Mouse (Mus musculus) C2C12 (cell line): ENCODE measurements around the gene Usp39.

Experiments used
- CEBPB ChIP-seq: IDR thresholded peaks from one replicate; pipeline ENCODE4 v1.6.1; 2011; ENCODE audit warnings: low read depth, mild to moderate bottlenecking, control low read depth, moderate library complexity
- CTCF ChIP-seq: IDR thresholded peaks from one replicate; pipeline ENCODE4 v1.5.1; 2011; ENCODE audit not compliant: control insufficient read depth, insufficient read depth, insufficient read length
- FOSL1 ChIP-seq: IDR thresholded peaks from one replicate; pipeline ENCODE4 v1.8.0; 2011; ENCODE audit warnings: mild to moderate bottlenecking, low read length; ENCODE audit not compliant: poor library complexity, insufficient read depth, severe bottlenecking
- MAX ChIP-seq: IDR thresholded peaks from one replicate; pipeline ENCODE4 v1.6.1; 2011; ENCODE audit warnings: mild to moderate bottlenecking, control low read depth
- MYOD1 ChIP-seq: IDR thresholded peaks from one replicate; pipeline ENCODE4 v1.6.1; 2011; ENCODE audit warnings: low read depth; ENCODE audit not compliant: control insufficient read depth, insufficient read length
- USF1 ChIP-seq: IDR thresholded peaks from one replicate; pipeline ENCODE4 v1.6.1; 2011; ENCODE audit warnings: low read depth, mild to moderate bottlenecking, control low read depth, moderate library complexity

- TF ChIP-seq CTCF (no peak), USF1 (no peak), MAX (no peak), MYOD1 (no peak), CEBPB (no peak), FOSL1 (no peak)
These were observed 68.8 kb downstream of the Usp39 start for GRCm38 (mm10) chr6:72276141-72276540.
